Mouse (Mus musculus): Measurements from ENCODE around the gene Mmp28. TPM values are rescaled to one million over a fixed set of nuclear protein-coding genes. Genes with fewer than 3 reads are reported as not detected.

Mmp28 gene
- polyA plus RNA-seq, 1 experiment = 20.1 TPM

- TF ChIP-seq POLR2A (IDR thresholded peaks at IDR 0.05; ENCODE audit: borderline replicate concordance, extremely low read depth, low read depth, low read length) (no peak), CTCF (IDR thresholded peaks at IDR 0.05; ENCODE audit: insufficient read depth, low read length) (no peak)
- no peak overlapping the region for H3K4me3 ChIP-seq (replicated peaks; ENCODE audit: extremely low read depth, low read depth, low read length)
- peaks cover 2% of the 10 kb centered on the region; the same call in 1 of the 2 replicates for H3K4me1 ChIP-seq (ENCODE audit: control insufficient read depth, insufficient read depth, low read length)
- WGBS = 82% methylated on average over 4 of the region's 4 CpGs
- DNase-seq = no peak
Measured at GRCm38 (mm10) chr11:83393062-83393461, 69.8 kb downstream of the Mmp28 start.

Other genes with a start within 250 kb of the Mmp28 start
- 0.02 and 0.17 TPM in 2 replicates for gene Slfn14, start 176.3 kb downstream of the Mmp28 start, polyA plus RNA-seq (2012; rRNA removed)
- 31.4 and 43.9 TPM in 2 replicates for gene Ap2b1, start 164.0 kb downstream of the Mmp28 start, polyA plus RNA-seq (2012; rRNA removed)
- 6.5 and 6.7 TPM in 2 replicates for gene Pex12, start 160.5 kb downstream of the Mmp28 start, polyA plus RNA-seq (2012; rRNA removed)
- gene Rasl10b, start 53.9 kb downstream of the Mmp28 start, polyA plus RNA-seq (2012; rRNA removed) = 1.9 and 2.4 TPM in 2 replicates
- gene Gas2l2, start 33.6 kb downstream of the Mmp28 start, polyA plus RNA-seq (2012; rRNA removed) = 2.8 TPM in 2 replicates
- gene 1700020L24Rik, start 25.4 kb downstream of the Mmp28 start, polyA plus RNA-seq (2012; rRNA removed) = 0.54 TPM in 1 of 2 replicates, not detected in the other
- 8.5 and 10.7 TPM in 2 replicates for gene Taf15, start 10.0 kb upstream of the Mmp28 start, polyA plus RNA-seq (2012; rRNA removed)
- gene Heatr9, start 59.1 kb upstream of the Mmp28 start, polyA plus RNA-seq (2012; rRNA removed) = 0.06 TPM in 1 of 2 replicates, not detected in the other
- 70.3 and 198 TPM in 2 replicates for gene Ccl5, start 67.4 kb upstream of the Mmp28 start, polyA plus RNA-seq (2012; rRNA removed)
- gene Ccl9, start 115.6 kb upstream of the Mmp28 start, polyA plus RNA-seq (2012; rRNA removed) = 3.6 and 8.0 TPM in 2 replicates
- 64.7 and 98.8 TPM in 2 replicates for gene Ccl6, start 130.0 kb upstream of the Mmp28 start, polyA plus RNA-seq (2012; rRNA removed)
- gene Rpl9-ps1, start 182.6 kb upstream of the Mmp28 start, polyA plus RNA-seq (2012; rRNA removed) = not detected in 2 replicates
- gene Ccl3, start 186.3 kb upstream of the Mmp28 start, polyA plus RNA-seq (2012; rRNA removed) = 4.3 and 5.7 TPM in 2 replicates
- gene Ccl4, start 199.5 kb upstream of the Mmp28 start, polyA plus RNA-seq (2012; rRNA removed) = 2.6 and 3.2 TPM in 2 replicates
- 5.2 and 6.0 TPM in 2 replicates for gene Wfdc17, start 240.9 kb upstream of the Mmp28 start, polyA plus RNA-seq (2012; rRNA removed)
- gene Wfdc18, start 245.9 kb upstream of the Mmp28 start, polyA plus RNA-seq (2012; rRNA removed) = not detected in 2 replicates

Measured in lung, adult 2 months (tissue).